Mouse (Mus musculus): ENCODE results near the gene Tsnax. TPM values are rescaled to one million over a fixed set of nuclear protein-coding genes. Genes with fewer than 3 reads are reported as not detected.

Gene Tsnax
- polyA plus RNA-seq, 2 experiments: 122 to 137 TPM

DNA sequence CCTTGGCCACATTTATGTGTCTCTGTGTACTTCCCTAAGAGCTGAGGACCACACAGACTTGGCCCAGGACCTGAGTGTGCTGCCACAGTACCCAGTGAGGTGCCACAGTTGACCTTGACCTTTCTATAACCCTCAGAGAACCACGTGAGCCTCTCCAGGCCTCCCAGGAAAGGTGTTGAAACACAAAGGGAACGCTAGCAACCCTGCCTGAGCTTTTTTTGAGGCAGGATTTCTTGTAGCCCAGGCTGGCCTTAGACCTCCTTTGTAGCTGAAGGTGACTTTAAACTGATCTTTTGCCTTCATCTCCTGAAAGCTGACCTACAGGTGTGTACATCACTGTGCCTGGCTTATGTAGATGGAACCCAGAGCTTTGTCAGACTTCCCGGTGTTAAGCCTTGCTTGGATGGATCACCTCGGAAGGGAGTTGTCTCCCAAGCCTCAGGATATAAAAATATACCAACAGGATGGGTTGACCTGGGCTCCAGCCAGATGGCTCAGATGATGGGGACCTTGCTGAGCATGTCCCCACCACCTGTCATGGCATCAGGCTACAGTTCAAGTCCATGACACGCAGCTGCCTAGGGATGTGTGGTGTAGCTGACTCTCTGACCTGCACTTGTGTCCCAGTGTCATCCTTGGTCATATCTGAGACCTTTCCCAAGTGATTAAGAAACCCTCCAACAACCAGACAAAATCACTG is 36.4 kb downstream of the Tsnax start:
- TF ChIP-seq POLR2A (IDR thresholded peaks at IDR 0.05; ENCODE audit: borderline replicate concordance, extremely low read depth, insufficient read depth, insufficient read length): no peak
- peaks cover 6% of the 10 kb centered on the region for H3K4me1 ChIP-seq (ENCODE audit: control insufficient read depth, insufficient read depth, low read length)
- no peaks in the 10 kb centered on the region for H3K9me3 ChIP-seq (ENCODE audit: control insufficient read depth, low read length)
- H3K9ac ChIP-seq (ENCODE audit: low read depth, low read length, severe bottlenecking): no peak overlapping the region
- 61% methylated on average over 5 of the region's 5 CpGs for WGBS
- DNase-seq (ENCODE audit: low spot score): no peak
- H3K27ac ChIP-seq (replicated peaks; ENCODE audit: low read depth, low read length): no peak overlapping the region
- peaks cover 16% of the 10 kb centered on the region for H3K27me3 ChIP-seq (ENCODE audit: control insufficient read depth, insufficient read depth, low read length)
- no peak overlapping the region for H3K4me2 ChIP-seq (replicated peaks; ENCODE audit: low read depth, low read length, severe bottlenecking)
- no peak for ATAC-seq (ENCODE audit: low FRiP score, low read depth)
- no peaks in the 10 kb centered on the region for H3K36me3 ChIP-seq (ENCODE audit: control insufficient read depth, insufficient read depth, low read length)
- no peak overlapping the region for H3K4me3 ChIP-seq (replicated peaks; ENCODE audit: low read length)

DNA sequence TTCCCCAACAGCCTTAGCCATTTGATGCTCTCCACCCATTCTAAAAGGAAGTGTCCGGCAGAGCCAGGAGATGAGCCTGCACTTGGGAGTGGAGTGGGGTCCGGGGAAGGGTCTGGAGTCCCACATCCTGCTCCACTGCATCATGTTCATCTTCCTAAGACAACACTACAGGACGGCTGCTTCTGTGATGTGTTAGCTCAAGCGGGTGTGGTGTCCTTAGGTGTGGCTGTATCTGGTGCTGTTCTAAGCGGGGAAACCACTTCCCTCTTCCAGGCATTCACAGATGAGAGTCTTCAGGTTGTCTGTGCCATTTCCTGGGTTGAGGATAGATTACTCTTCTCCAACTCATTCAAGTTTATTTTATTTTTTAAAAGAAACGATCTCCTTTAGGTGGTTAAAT is 37.0 kb downstream of the Tsnax start:
- H3K4me2 ChIP-seq (replicated peaks; ENCODE audit: low read depth, low read length, severe bottlenecking): no peak overlapping the region
- H3K4me3 ChIP-seq (replicated peaks; ENCODE audit: low read length): no peak overlapping the region
- WGBS: 86% methylated on average over 6 of the region's 6 CpGs
- TF ChIP-seq POLR2A (IDR thresholded peaks at IDR 0.05; ENCODE audit: borderline replicate concordance, extremely low read depth, insufficient read depth, insufficient read length): no peak
- peaks cover 22% of the 10 kb centered on the region for H3K27me3 ChIP-seq (ENCODE audit: control insufficient read depth, insufficient read depth, low read length)
- ATAC-seq (ENCODE audit: low FRiP score, low read depth) (no peak), DNase-seq (ENCODE audit: low spot score) (no peak)
- no peaks in the 10 kb centered on the region for H3K9me3 ChIP-seq (ENCODE audit: control insufficient read depth, low read length)
- no peak overlapping the region for H3K9ac ChIP-seq (ENCODE audit: low read depth, low read length, severe bottlenecking)
- peaks cover 6% of the 10 kb centered on the region for H3K4me1 ChIP-seq (ENCODE audit: control insufficient read depth, insufficient read depth, low read length)
- H3K36me3 ChIP-seq (ENCODE audit: control insufficient read depth, insufficient read depth, low read length): no peaks in the 10 kb centered on the region
- no peak overlapping the region for H3K27ac ChIP-seq (replicated peaks; ENCODE audit: low read depth, low read length)

DNA sequence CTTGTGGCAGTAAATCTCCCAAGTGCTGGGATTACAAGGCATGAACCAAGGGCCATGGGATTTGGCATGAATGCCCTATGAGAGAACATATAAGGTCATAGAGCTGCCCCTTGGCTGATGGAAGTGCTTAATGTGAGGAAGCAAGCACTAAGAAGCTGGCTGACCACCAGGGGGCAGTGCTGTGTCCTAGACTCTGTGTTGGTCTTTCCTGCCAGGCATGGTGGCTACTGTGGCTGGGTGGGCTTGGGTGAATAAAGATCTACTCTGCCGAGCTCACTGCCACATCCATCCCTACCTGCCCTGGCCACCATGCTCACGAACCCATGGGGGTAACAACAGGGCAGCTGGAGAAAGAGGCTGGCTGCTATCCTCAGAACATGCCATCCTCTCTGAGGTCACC is 39.2 kb downstream of the Tsnax start:
- Histone ChIP-seq H3K27me3 (ENCODE audit: control insufficient read depth, insufficient read depth, low read length) (peaks cover 33% of the 10 kb centered on the region), H3K36me3 (ENCODE audit: control insufficient read depth, insufficient read depth, low read length) (no peaks in the 10 kb centered on the region), H3K4me3 (replicated peaks; ENCODE audit: low read length) (no peak overlapping the region), H3K4me2 (replicated peaks; ENCODE audit: low read depth, low read length, severe bottlenecking) (no peak overlapping the region), H3K9ac (ENCODE audit: low read depth, low read length, severe bottlenecking) (no peak overlapping the region), H3K9me3 (ENCODE audit: control insufficient read depth, low read length) (no peaks in the 10 kb centered on the region), H3K4me1 (ENCODE audit: control insufficient read depth, insufficient read depth, low read length) (peaks cover 6% of the 10 kb centered on the region), H3K27ac (replicated peaks; ENCODE audit: low read depth, low read length) (no peak overlapping the region)
- TF ChIP-seq POLR2A (IDR thresholded peaks at IDR 0.05; ENCODE audit: borderline replicate concordance, extremely low read depth, insufficient read depth, insufficient read length): no peak
- ATAC-seq (ENCODE audit: low FRiP score, low read depth) (no peak), DNase-seq (ENCODE audit: low spot score) (peak; percentile 79)
- WGBS: 46% methylated on average over 2 of the region's 2 CpGs

DNA sequence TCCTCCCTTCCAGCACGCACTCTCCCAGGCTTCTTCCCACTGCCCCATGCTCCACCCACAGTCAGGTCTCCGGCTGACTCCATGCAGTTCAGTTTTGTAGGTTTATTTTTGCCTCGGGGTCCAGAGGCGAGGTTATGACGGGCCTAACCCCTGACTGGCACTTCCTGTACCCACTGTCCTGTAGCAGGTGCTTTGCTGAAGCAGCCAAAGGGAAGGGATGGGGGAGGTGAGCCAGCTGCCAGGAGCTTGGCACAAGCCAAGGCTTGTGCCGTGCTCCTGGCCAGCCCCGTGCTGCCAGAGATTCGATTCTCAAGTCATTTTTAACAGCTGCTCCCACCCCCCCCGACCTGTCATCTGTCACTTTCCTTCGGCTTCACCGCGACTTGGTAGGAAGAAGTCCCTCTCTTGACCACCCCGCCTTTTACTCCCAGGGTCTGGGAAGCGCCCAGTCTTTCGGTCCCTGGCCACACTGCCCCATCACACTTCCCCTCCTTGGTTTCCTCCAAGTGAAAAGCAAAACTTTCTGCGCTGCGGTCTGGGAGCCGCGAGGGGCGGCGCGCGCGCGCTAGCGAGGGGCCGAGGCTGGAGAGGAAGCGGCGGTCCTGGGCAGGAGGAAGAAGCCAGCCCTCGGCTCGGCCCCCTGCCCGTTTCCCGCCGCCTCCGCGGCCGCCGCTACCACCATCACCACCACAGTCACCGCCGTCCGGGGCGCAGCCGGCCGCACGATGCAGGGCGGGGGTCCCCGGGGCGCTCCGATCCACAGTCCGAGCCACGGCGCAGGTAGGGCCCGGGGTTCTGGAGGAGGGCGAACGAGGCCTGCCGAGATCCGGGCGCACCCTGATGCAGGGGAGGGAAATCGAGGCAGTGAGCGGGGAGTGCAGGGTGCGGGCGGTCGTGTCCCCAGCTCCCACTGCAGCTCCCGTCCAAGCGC is 41.0 kb downstream of the Tsnax start, which contains the start of gene Disc1:
Disc1 (plus strand) TSS at position 691 of the 931 bp plus-strand sequence.
- Histone ChIP-seq H3K27ac (replicated peaks; ENCODE audit: low read depth, low read length) (0 out of 2 replicates have a peak within 1 kb of the TSS, but pooled peaks have one; percentile 19), H3K4me2 (replicated peaks; ENCODE audit: low read depth, low read length, severe bottlenecking) (peak within 1 kb of the TSS; percentile 96), H3K9ac (ENCODE audit: low read depth, low read length, severe bottlenecking) (peak within 1 kb of the TSS; percentile 79), H3K4me1 (ENCODE audit: control insufficient read depth, insufficient read depth, low read length) (peaks cover 6% of the 10 kb centered on the region), H3K36me3 (ENCODE audit: control insufficient read depth, insufficient read depth, low read length) (no peaks in the 10 kb centered on the region), H3K4me3 (replicated peaks; ENCODE audit: low read length) (peak within 1 kb of the TSS; percentile 71), H3K27me3 (ENCODE audit: control insufficient read depth, insufficient read depth, low read length) (peaks cover 33% of the 10 kb centered on the region), H3K9me3 (ENCODE audit: control insufficient read depth, low read length) (no peaks in the 10 kb centered on the region)
- WGBS: under 1% methylated on average over 65 of the region's 65 CpGs
- TF ChIP-seq POLR2A (IDR thresholded peaks at IDR 0.05; ENCODE audit: borderline replicate concordance, extremely low read depth, insufficient read depth, insufficient read length): no peak
- peak; percentile 42 for ATAC-seq (ENCODE audit: low FRiP score, low read depth)
- DNase-seq (ENCODE audit: low spot score): no peak

DNA sequence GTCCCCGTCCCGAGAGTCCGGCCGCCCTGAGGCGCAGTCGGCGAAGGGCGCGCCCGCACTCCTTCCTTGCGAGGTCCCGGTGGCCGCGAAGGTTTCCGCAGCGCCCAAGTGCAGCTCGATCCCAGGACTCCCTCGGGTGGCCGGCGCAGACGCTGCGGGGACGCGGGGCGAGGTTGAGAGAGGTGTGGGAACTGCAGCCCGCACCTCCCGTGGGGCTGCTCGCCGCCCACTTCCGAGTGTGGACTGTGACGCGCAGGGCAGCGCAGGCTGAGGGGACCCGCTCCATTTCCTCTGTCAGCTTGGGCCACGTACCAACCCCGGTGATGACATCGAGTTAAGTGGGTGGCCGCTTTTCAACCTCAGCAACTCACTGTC is 41.6 kb downstream of the Tsnax start:
- peak overlapping the region; percentile 79 for H3K9ac ChIP-seq (ENCODE audit: low read depth, low read length, severe bottlenecking)
- H3K9me3 ChIP-seq (ENCODE audit: control insufficient read depth, low read length): no peaks in the 10 kb centered on the region
- H3K4me2 ChIP-seq (replicated peaks; ENCODE audit: low read depth, low read length, severe bottlenecking): peak overlapping the region; percentile 96
- H3K36me3 ChIP-seq (ENCODE audit: control insufficient read depth, insufficient read depth, low read length): no peaks in the 10 kb centered on the region
- TF ChIP-seq POLR2A (IDR thresholded peaks at IDR 0.05; ENCODE audit: borderline replicate concordance, extremely low read depth, insufficient read depth, insufficient read length): no peak
- no peak for DNase-seq (ENCODE audit: low spot score)
- ATAC-seq (ENCODE audit: low FRiP score, low read depth): peak; percentile 62
- H3K4me3 ChIP-seq (replicated peaks; ENCODE audit: low read length): peak overlapping the region; percentile 71
- peaks cover 33% of the 10 kb centered on the region for H3K27me3 ChIP-seq (ENCODE audit: control insufficient read depth, insufficient read depth, low read length)
- under 1% methylated on average over 31 of the region's 38 CpGs for WGBS
- 0 out of 2 replicates have a peak overlapping the region, but pooled peaks have one; percentile 19 for H3K27ac ChIP-seq (replicated peaks; ENCODE audit: low read depth, low read length)
- peaks cover 6% of the 10 kb centered on the region for H3K4me1 ChIP-seq (ENCODE audit: control insufficient read depth, insufficient read depth, low read length)

All from limb, embryonic 14.5 days (tissue).